24 mouse cellular contexts compared by ENCODE assay signal in genomic region chr17:45068321-45068720, GRCm38 (mm10).
DNase-seq lines count a peak whose midpoint lies in the region; ATAC-seq lines count a peak whose summit lies in the region.
"Had no signal": no experiment of that assay in that cellular context is flagged by ENCODE, and none has a peak within 500 bp of the region (broad histone marks: within the 10 kb centered on the region; RNA-seq: fewer than 3 reads in every experiment).

No protein-coding gene starts in this region.

- no peak overlapping the region for H3K4me2 ChIP-seq in forebrain, embryonic 11.5 days (ENCODE audit: low read depth, low read length, severe bottlenecking)
- no peak overlapping the region for H3K4me2 ChIP-seq in forebrain, embryonic 16.5 days (ENCODE audit: low read length)
- H3K4me2 ChIP-seq in midbrain, embryonic 16.5 days (ENCODE audit: low read length) = no peak overlapping the region
- H3K4me2 ChIP-seq: embryonic facial prominence, embryonic 13.5 days; heart, embryonic 15.5 days; lung, embryonic 15.5 days; neural tube, embryonic 15.5 days had no signal

- no peak overlapping the region for H3K9ac ChIP-seq in forebrain, embryonic 11.5 days (ENCODE audit: low read length)
- H3K9ac ChIP-seq in forebrain, embryonic 16.5 days (replicated peaks; ENCODE audit: low read depth, low read length) = no peak overlapping the region
- no peak overlapping the region for H3K9ac ChIP-seq in midbrain, embryonic 16.5 days (ENCODE audit: low read depth, low read length)
- H3K9ac ChIP-seq: embryonic facial prominence, embryonic 13.5 days; heart, embryonic 15.5 days; liver, embryonic 14.5 days; lung, embryonic 15.5 days; neural tube, embryonic 15.5 days had no signal

- 58% methylated on average over 7 of the region's 7 CpGs for WGBS in forebrain, embryonic 11.5 days
- 49% methylated on average over 7 of the region's 7 CpGs for WGBS in forebrain, embryonic 16.5 days
- WGBS in midbrain, embryonic 10.5 days = 63% methylated on average over 7 of the region's 7 CpGs
- 36% methylated on average over 7 of the region's 7 CpGs for WGBS in midbrain, embryonic 16.5 days

- no peaks in the 10 kb centered on the region for H3K36me3 ChIP-seq in forebrain, embryonic 11.5 days (ENCODE audit: control insufficient read depth, insufficient read depth, low read length)
- no peaks in the 10 kb centered on the region for H3K36me3 ChIP-seq in forebrain, embryonic 16.5 days (ENCODE audit: control insufficient read depth, insufficient read depth)
- H3K36me3 ChIP-seq in midbrain, embryonic 10.5 days = no peaks in the 10 kb centered on the region
- no peaks in the 10 kb centered on the region for H3K36me3 ChIP-seq in midbrain, embryonic 16.5 days (ENCODE audit: control insufficient read depth, insufficient read depth, low read length)
- H3K36me3 ChIP-seq: embryonic facial prominence, embryonic 13.5 days; heart, embryonic 15.5 days; lung, embryonic 15.5 days; neural tube, embryonic 15.5 days had no signal

- no peaks in the 10 kb centered on the region for H3K9me3 ChIP-seq in forebrain, embryonic 11.5 days (ENCODE audit: control insufficient read depth, low read length)
- no peaks in the 10 kb centered on the region for H3K9me3 ChIP-seq in forebrain, embryonic 16.5 days (ENCODE audit: control insufficient read depth, low read length)
- H3K9me3 ChIP-seq in midbrain, embryonic 10.5 days (replicated peaks) = no peaks in the 10 kb centered on the region
- H3K9me3 ChIP-seq in midbrain, embryonic 16.5 days (replicated peaks; ENCODE audit: control insufficient read depth, low read length, poor library complexity, severe bottlenecking) = no peaks in the 10 kb centered on the region
- H3K9me3 ChIP-seq: embryonic facial prominence, embryonic 13.5 days; heart, embryonic 15.5 days; lung, embryonic 15.5 days; megakaryocyte, embryonic 14.5 days; neural tube, embryonic 15.5 days had no signal

- no peaks in the 10 kb centered on the region for H3K4me1 ChIP-seq in forebrain, embryonic 11.5 days (replicated peaks; ENCODE audit: control insufficient read depth, insufficient read depth, low read length)
- 0 out of 2 replicates have a peak, but pooled peaks cover 2% of the 10 kb centered on the region for H3K4me1 ChIP-seq in forebrain, embryonic 16.5 days (replicated peaks; ENCODE audit: control insufficient read depth, insufficient read depth, low read length)
- peaks cover 9% of the 10 kb centered on the region for H3K4me1 ChIP-seq in midbrain, embryonic 10.5 days
- H3K4me1 ChIP-seq in midbrain, embryonic 16.5 days (ENCODE audit: control insufficient read depth, insufficient read depth, low read length) = no peaks in the 10 kb centered on the region
- H3K4me1 ChIP-seq: lung, embryonic 15.5 days; megakaryocyte, embryonic 14.5 days had no signal

- no peak overlapping the region for H3K27ac ChIP-seq in forebrain, embryonic 11.5 days (ENCODE audit: low read depth, low read length)
- no peak overlapping the region for H3K27ac ChIP-seq in forebrain, embryonic 16.5 days (ENCODE audit: low read length)
- H3K27ac ChIP-seq in midbrain, embryonic 10.5 days (replicated peaks) = no peak overlapping the region
- no peak overlapping the region for H3K27ac ChIP-seq in midbrain, embryonic 16.5 days (ENCODE audit: low read length)
- H3K27ac ChIP-seq: embryonic facial prominence, embryonic 13.5 days; heart, embryonic 15.5 days; layer of hippocampus, adult 2 months; liver, embryonic 14.5 days; lung, embryonic 15.5 days; neural tube, embryonic 15.5 days had no signal

- no peaks in the 10 kb centered on the region for H3K27me3 ChIP-seq in forebrain, embryonic 11.5 days (ENCODE audit: control insufficient read depth, insufficient read depth, low read length)
- H3K27me3 ChIP-seq in forebrain, embryonic 16.5 days (replicated peaks; ENCODE audit: control insufficient read depth, insufficient read depth, low read length) = no peaks in the 10 kb centered on the region
- H3K27me3 ChIP-seq in midbrain, embryonic 10.5 days (ENCODE audit: low read depth, poor library complexity, severe bottlenecking) = no peaks in the 10 kb centered on the region
- H3K27me3 ChIP-seq in midbrain, embryonic 16.5 days (ENCODE audit: control insufficient read depth, insufficient read depth, low read depth, low read length) = no peaks in the 10 kb centered on the region
- H3K27me3 ChIP-seq: embryonic facial prominence, embryonic 13.5 days; heart, embryonic 15.5 days; lung, embryonic 15.5 days; neural tube, embryonic 15.5 days had no signal

- no peak overlapping the region for H3K4me3 ChIP-seq in forebrain, embryonic 11.5 days (ENCODE audit: low read depth, low read length)
- no peak overlapping the region for H3K4me3 ChIP-seq in forebrain, embryonic 16.5 days (replicated peaks; ENCODE audit: low read length)
- no peak overlapping the region for H3K4me3 ChIP-seq in midbrain, embryonic 10.5 days
- H3K4me3 ChIP-seq in midbrain, embryonic 16.5 days (ENCODE audit: low read depth, low read length) = no peak overlapping the region
- H3K4me3 ChIP-seq: embryonic facial prominence, embryonic 13.5 days; erythroblast, embryonic 14.5 days; heart, embryonic 15.5 days; layer of hippocampus, adult 2 months; lung, embryonic 15.5 days; megakaryocyte, embryonic 14.5 days; myocyte; neural tube, embryonic 15.5 days had no signal

- ATAC-seq in forebrain, embryonic 11.5 days (replicated peaks; ENCODE audit: low FRiP score) = 0 out of 2 replicates have a peak, but pooled peaks have one; percentile 58
- no peak for ATAC-seq in forebrain, embryonic 16.5 days
- ATAC-seq in midbrain, embryonic 16.5 days = no peak
- ATAC-seq: intestine, postnatal 0 days had no signal

- no peak for DNase-seq in forebrain, embryonic 11.5 days (ENCODE audit: low spot score)
- DNase-seq in midbrain, embryonic 10.5 days (ENCODE audit: low spot score) = peak; percentile 25
- DNase-seq in embryo, embryonic 11 days = peak; percentile 64
- peak; percentile 43 for DNase-seq in retina, embryonic 14.5 days (ENCODE audit: low spot score)
- no peak for DNase-seq in adrenal gland, adult (ENCODE audit: inconsistent age in 2 of 2, low spot score in 1 of 2)
- DNase-seq in heart, postnatal 4 days = no peak
- DNase-seq: adrenal gland, postnatal 25 days; cerebellum, adult 9-10 months; gastrocnemius, postnatal 36 days; heart, postnatal 36 days; kidney, postnatal 25 days; lung, postnatal 36 days had no signal

Comparison
In these comparisons a context has a peak if more than half of its experiments do, and no peak if none do; other contexts are left out.
1. DNase-seq: peak in midbrain, embryonic 10.5 days (single experiment), embryo, embryonic 11 days (single experiment) and retina, embryonic 14.5 days (single experiment); none in forebrain, embryonic 11.5 days (single experiment), adrenal gland, adult (0 of 2) and heart, postnatal 4 days (single experiment).